Mouse (Mus musculus): Measurements from ENCODE around the gene Tm2d3. TPM values are rescaled to one million over a fixed set of nuclear protein-coding genes. Genes with fewer than 3 reads are reported as not detected.

Gene Tm2d3
- 102 and 150 TPM in 2 replicates for polyA plus RNA-seq (2012; rRNA removed; ENCODE audit: low replicate concordance)

GRCm38 (mm10) chr7:65690869-65691268 lies at the start of gene Tm2d3:
Gene Tm2d3, plus strand, starts transcription at chr7:65691169.

GRCm38 (mm10) chr7:65644643-65645351 lies 46.2 kb upstream of the Tm2d3 start, which contains the start of gene Tarsl2:
Gene Tarsl2, plus strand, starts transcription at chr7:65644898.

Other genes starting within 250 kb of the Tm2d3 start
- 12.7 and 21.3 TPM in 2 replicates for gene Tjp1, start 163.4 kb upstream of the Tm2d3 start, polyA plus RNA-seq (2012; rRNA removed; ENCODE audit: low replicate concordance)
- 3.6 and 5.2 TPM in 2 replicates for gene Tarsl2, start 46.3 kb upstream of the Tm2d3 start, polyA plus RNA-seq (2012; rRNA removed; ENCODE audit: low replicate concordance)
- 23.3 and 30.7 TPM in 2 replicates for gene Pcsk6, start 170.6 kb downstream of the Tm2d3 start, polyA plus RNA-seq (2012; rRNA removed; ENCODE audit: low replicate concordance)